Mouse (Mus musculus): ENCODE results near the gene Eras.

- no peak for TF ChIP-seq CTCF (IDR thresholded peaks at IDR 0.05; ENCODE audit: low read depth, low read length)
- TF ChIP-seq GATA1 (IDR thresholded peaks at IDR 0.05; ENCODE audit: borderline replicate concordance, low read length): no peak
- no peak for TF ChIP-seq TAL1 (conservative IDR thresholded peaks at IDR 0.05; ENCODE audit: low read depth, low read length)
These were observed 17.9 kb downstream of the Eras start for GRCm38 (mm10) chrX:7910473-7910872.

All from G1E (cell line).